Mouse (Mus musculus): ENCODE measurements around the gene Olfr1446.

The Olfr1446 gene

DNA sequence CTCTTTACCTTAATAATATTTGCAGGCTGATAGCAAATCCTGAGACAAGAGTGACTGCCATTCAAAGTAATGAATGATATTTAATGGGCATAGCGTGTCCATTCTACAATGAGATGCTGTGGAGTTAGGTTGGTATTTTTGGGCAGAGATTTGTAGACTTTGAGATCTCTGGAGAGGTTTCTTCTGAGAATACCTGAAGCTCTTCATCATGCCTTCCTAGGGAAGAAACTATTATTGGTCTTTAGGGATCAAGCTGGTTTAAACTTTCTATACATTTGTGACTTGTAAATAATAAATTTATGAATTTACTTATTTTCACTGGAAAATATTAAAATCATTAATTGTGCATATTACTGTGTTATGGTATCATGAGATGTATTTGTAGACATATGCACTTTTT is at the start of gene Olfr1446:
Gene Olfr1446 (minus strand): TSS at position 101 of the 400 bp plus-strand sequence.
- in situ Hi-C loops (cut with MboI): no loop called here

DNA sequence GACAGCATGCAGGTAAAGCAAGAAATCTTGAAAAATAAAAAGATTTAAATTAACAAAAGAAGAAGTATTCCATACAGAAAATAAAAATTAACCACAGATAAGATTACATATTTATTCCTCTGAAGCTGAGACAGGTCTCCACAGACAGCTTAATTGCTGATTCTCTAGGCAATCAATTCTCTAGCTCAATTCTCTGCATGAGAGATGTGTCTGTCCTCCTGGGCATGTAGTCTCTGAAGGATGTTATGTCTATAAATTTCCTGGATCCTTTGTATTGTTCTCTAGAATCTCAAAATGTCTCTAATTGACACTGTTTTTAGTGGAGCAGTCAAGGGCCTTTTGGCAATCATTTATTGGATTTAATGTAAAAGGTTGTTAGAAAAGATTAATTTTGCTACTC is 37.2 kb upstream of the Olfr1446 start, which contains the start of gene Olfr1449:
Gene Olfr1449 (plus strand): TSS at position 301 of the 400 bp plus-strand sequence.
- in situ Hi-C loops (cut with MboI): no loop called here

DNA sequence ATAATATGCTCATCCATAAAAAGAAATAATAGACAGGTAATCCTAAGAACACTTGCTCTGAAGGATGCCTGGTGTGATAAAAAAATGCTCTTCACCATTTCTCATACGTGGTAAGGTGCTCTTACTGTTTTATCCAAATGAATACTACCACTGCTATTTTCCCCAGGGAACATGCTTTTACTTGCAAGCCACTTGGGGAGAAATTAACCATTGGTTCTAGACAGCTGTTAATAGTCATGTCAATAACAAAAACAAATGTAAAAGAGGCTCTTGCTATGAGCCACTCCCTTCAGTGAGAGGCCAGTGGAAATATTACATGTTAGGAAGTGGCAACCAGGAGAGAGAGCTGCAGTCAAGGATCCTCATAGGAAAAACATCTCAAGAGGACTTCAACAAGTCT is 31.0 kb upstream of the Olfr1446 start, which contains the start of gene Olfr1448:
Gene Olfr1448 (minus strand): TSS at position 101 of the 400 bp plus-strand sequence.
- in situ Hi-C loops (cut with MboI): no loop called here

DNA sequence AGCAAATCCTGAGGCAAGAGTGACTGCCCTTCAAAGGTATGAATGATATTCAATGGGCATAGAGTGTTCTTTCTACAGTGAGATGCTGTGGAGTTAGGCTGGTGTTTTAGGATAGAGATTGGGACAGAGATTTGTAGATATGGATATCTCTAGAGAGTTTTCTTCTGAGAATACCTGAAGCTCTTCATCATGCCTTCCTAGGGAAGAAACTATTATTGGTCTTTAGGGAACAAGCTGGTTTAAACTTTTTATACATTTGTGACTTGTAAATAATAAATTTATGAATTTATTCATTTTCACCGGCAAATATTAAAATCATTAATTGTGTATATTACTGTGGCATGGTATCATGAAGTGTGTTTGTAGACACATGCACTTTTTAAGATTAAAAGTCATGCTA is 10.3 kb upstream of the Olfr1446 start, which contains the start of gene Olfr1447:
Gene Olfr1447 (minus strand): TSS at position 101 of the 400 bp plus-strand sequence.
- in situ Hi-C loops (cut with MboI): no loop called here

DNA sequence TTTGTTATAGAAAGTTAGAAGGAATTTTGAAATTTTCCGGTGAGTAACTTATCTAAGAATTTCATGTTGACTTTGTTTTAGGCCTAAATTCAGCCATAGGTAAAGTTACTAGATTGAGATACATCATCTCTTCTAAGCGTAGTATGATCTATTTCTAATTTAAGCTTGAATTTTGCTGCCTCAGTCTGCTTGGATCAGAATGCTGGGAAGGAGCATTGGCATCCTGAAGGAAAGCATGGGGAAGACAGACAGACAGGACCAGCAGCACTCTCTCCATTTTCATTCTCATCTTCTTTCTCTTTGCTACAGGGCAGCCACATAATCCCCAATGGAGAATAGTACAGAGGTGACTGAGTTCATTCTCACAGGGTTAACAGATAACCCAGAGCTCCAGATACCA is 9.8 kb downstream of the Olfr1446 start, which contains the start of gene Olfr1445:
Gene Olfr1445 (plus strand): TSS at position 301 of the 400 bp plus-strand sequence.
- in situ Hi-C loops (cut with MboI): no loop called here

DNA sequence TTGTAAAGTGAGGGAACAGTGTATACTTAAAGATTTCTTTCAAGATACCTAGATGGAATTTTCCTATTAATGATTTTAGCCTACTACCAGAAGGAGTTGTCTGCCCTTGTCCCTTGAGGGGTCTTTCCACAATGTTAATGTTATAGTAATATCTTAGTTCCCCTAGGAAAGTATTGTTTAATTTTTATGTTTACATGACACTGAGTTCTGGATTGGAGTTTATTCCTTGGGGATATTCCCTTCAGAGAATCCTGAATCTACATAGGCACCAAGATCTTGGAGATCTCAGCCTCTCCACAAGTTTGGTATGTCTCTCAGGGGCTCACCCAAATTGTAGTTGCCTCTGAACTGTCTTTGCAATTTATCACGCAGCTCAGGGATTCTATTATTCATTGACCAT is 36.3 kb downstream of the Olfr1446 start, which contains the start of gene Olfr1444:
Gene Olfr1444 (plus strand): TSS at position 301 of the 400 bp plus-strand sequence.
- in situ Hi-C loops (cut with MboI): no loop called here

DNA sequence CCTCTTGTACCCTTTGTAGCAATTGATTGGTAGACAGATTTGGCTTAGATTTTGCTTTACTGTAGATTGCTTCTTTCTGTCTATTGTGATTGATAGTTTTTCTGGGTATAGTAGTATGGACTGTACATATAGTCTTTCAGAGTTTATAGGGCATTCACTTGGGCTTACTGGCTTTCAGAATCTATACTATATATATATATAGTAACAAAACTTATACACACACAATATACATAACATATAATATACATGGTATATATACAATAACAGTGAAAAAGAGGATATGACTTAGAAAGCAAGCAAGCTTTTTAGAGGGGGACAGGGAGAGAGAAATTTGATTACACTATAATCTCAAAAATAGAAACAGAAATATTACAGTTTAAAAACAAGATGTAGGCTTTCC is 46.9 kb downstream of the Olfr1446 start, which contains the start of gene Gm5244:
Gene Gm5244 (plus strand): TSS at position 301 of the 400 bp plus-strand sequence.
- in situ Hi-C loops (cut with MboI): no loop called here

DNA sequence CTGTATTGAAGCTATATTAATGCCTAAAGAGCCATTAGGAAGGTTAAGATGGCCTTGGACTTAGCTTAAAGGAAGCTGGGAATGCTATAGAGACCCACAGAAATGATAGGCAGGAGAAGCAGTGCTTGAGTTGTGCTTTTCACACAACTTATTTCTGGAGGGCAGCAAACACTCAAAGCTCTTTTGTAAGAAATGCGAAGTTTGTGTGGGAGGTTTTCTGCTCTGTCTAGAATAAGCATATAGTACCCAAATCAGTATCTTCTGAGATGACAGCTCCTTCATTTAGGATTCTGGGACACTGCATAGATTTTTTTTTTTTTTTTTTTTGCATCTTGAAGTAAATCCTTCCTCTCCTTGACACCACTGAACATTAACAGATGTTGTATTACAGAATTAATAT is 54.8 kb downstream of the Olfr1446 start:
- in situ Hi-C loops (cut with MboI): no loop called here
